ENCODE assay signal across 8 mouse cellular contexts in genomic region chr11:51856616-51857080, GRCm38 (mm10). TPM values are rescaled to one million over a fixed set of nuclear protein-coding genes. Genes with fewer than 3 reads are reported as not detected.
DNase-seq lines count a peak whose midpoint lies in the region; ATAC-seq and TF ChIP-seq lines count a peak whose summit lies in the region.

No protein-coding gene starts in this region.

- peak; percentile 0; the same call in 1 of the 2 replicates for TF ChIP-seq CTCF in midbrain, postnatal 0 days (IDR thresholded peaks at IDR 0.05)

- WGBS in heart, embryonic 15.5 days = under 1% methylated on average over 29 of the region's 41 CpGs
- under 1% methylated on average over 41 of the region's 41 CpGs for WGBS in liver, embryonic 12.5 days (ENCODE audit: insufficient replicate concordance)
- under 1% methylated on average over 36 of the region's 41 CpGs for WGBS in midbrain, postnatal 0 days

- H3K9me3 ChIP-seq in heart, embryonic 15.5 days (replicated peaks) = no peaks in the 10 kb centered on the region
- no peaks in the 10 kb centered on the region for H3K9me3 ChIP-seq in liver, embryonic 12.5 days (replicated peaks)
- H3K9me3 ChIP-seq in midbrain, postnatal 0 days (ENCODE audit: low read length) = no peaks in the 10 kb centered on the region

- peak overlapping the region; percentile 77 for H3K4me3 ChIP-seq in heart, embryonic 15.5 days
- peak overlapping the region; percentile 76 for H3K4me3 ChIP-seq in liver, embryonic 12.5 days
- H3K4me3 ChIP-seq in midbrain, postnatal 0 days (ENCODE audit: low read depth, low read length) = peak overlapping the region; percentile 71

- peak overlapping the region; percentile 67 for H3K9ac ChIP-seq in heart, embryonic 15.5 days
- H3K9ac ChIP-seq in liver, embryonic 12.5 days = peak overlapping the region; percentile 76
- peak overlapping the region; percentile 85 for H3K9ac ChIP-seq in midbrain, postnatal 0 days (replicated peaks; ENCODE audit: low read length, poor library complexity, severe bottlenecking)

- ATAC-seq in cerebellum, adult (ENCODE audit: insufficient number of reproducible peaks, low FRiP score, low TSS enrichment) = peak; percentile 12; the same call in 1 of the 2 replicates
- ATAC-seq in erythroid progenitor cell, adult 5-6 weeks (replicated peaks; ENCODE audit: low FRiP score, poor library complexity, severe bottlenecking) = peak; percentile 40
- no peak for ATAC-seq in heart, embryonic 15.5 days (replicated peaks; ENCODE audit: insufficient number of reproducible peaks, insufficient read depth, low FRiP score, low read depth)
- peak; percentile 16; the same call in 1 of the 2 replicates for ATAC-seq in liver, embryonic 12.5 days
- peak; percentile 25 for ATAC-seq in midbrain, postnatal 0 days (ENCODE audit: low FRiP score)

- peak overlapping the region; percentile 83 for H3K27ac ChIP-seq in heart, embryonic 15.5 days
- H3K27ac ChIP-seq in liver, embryonic 12.5 days = peak overlapping the region; percentile 74
- peak overlapping the region; percentile 80 for H3K27ac ChIP-seq in midbrain, postnatal 0 days (ENCODE audit: low read depth, low read length)

- DNase-seq in cerebellum, adult 9-10 months = no peak
- peak; percentile 77 to 80 for DNase-seq in kidney, postnatal 36 days
- peak; percentile 19 for DNase-seq in midbrain, postnatal 0 days (ENCODE audit: low spot score)
- peak; percentile 64 to 85 for DNase-seq in spleen, postnatal 4 days (ENCODE audit: low spot score in 2 of 2)

- H3K4me2 ChIP-seq in heart, embryonic 15.5 days = peak overlapping the region; percentile 99
- H3K4me2 ChIP-seq in liver, embryonic 12.5 days = peak overlapping the region; percentile 98
- peak overlapping the region; percentile 99 for H3K4me2 ChIP-seq in midbrain, postnatal 0 days (ENCODE audit: low read depth, low read length, poor library complexity, severe bottlenecking)

- H3K36me3 ChIP-seq in heart, embryonic 15.5 days = no peaks in the 10 kb centered on the region
- H3K36me3 ChIP-seq in liver, embryonic 12.5 days = no peaks in the 10 kb centered on the region
- H3K36me3 ChIP-seq in midbrain, postnatal 0 days (ENCODE audit: insufficient read depth, low read length) = no peaks in the 10 kb centered on the region

- H3K27me3 ChIP-seq in heart, embryonic 15.5 days = no peaks in the 10 kb centered on the region
- H3K27me3 ChIP-seq in liver, embryonic 12.5 days (replicated peaks) = peaks cover 66% of the 10 kb centered on the region
- H3K27me3 ChIP-seq in midbrain, postnatal 0 days (ENCODE audit: insufficient read depth, low read length) = no peaks in the 10 kb centered on the region

- peaks cover 26% of the 10 kb centered on the region for H3K4me1 ChIP-seq in heart, embryonic 15.5 days (replicated peaks)
- peaks cover 32% of the 10 kb centered on the region for H3K4me1 ChIP-seq in liver, embryonic 12.5 days
- peaks cover 5% of the 10 kb centered on the region; the same call in 1 of the 2 replicates for H3K4me1 ChIP-seq in midbrain, postnatal 0 days (ENCODE audit: insufficient read depth, low read length)

RNA-seq across cellular contexts. Expression of gene Jade2, which starts 0.8 kb away (rescaled TPM):
- total RNA-seq in erythroid progenitor cell, adult 5-6 weeks (2015; ENCODE audit: low replicate concordance) = 4.3 and 4.6 TPM in 2 replicates
- 5.6 and 5.9 TPM in 2 replicates for total RNA-seq in erythroid progenitor cell, adult 5-6 weeks (2017; ENCODE audit: low replicate concordance)
- polyA plus RNA-seq in heart, embryonic 15.5 days (2015; fragmentation: Nextera tagmentation; extraction: Ambion mirVana) = 0.82 and 1.5 TPM in 2 replicates
- polyA plus RNA-seq in liver, embryonic 12.5 days (2016; fragmentation: Nextera tagmentation; extraction: Ambion mirVana) = 0.92 and 0.95 TPM in 2 replicates
- 3.6 and 3.7 TPM in 2 replicates for total RNA-seq in midbrain, postnatal 0 days (2014; rRNA removed)
- polyA plus RNA-seq in midbrain, postnatal 0 days (2015; fragmentation: Nextera tagmentation; extraction: Ambion mirVana) = 0.95 and 0.98 TPM in 2 replicates
